Mouse (Mus musculus): ENCODE results near the gene Zbtb8a.

The Zbtb8a gene

GRCm38 (mm10) chr4:129336291-129336690, 41.6 kb downstream of the Zbtb8a start:
- in situ Hi-C loops (cut with MboI, MseI) = no loop called here

GRCm38 (mm10) chr4:129335216-129336074, 42.5 kb downstream of the Zbtb8a start, which contains the start of the genes Rbbp4 and Zbtb8os:
Gene Rbbp4, minus strand, starts transcription at chr4:129335370.
Gene Zbtb8os, plus strand, starts transcription at chr4:129335695.
- in situ Hi-C loops (cut with MboI, MseI) = no loop called here

GRCm38 (mm10) chr4:129334677-129335215, 43.2 kb downstream of the Zbtb8a start:
- in situ Hi-C loops (cut with MboI, MseI) = no loop called here

GRCm38 (mm10) chr4:129332846-129333245, 45.1 kb downstream of the Zbtb8a start:
- in situ Hi-C loops (cut with MboI, MseI) = no loop called here

- in situ Hi-C loops (cut with MboI, MseI) = no loop called here
Measured at GRCm38 (mm10) chr4:129326191-129326590, 51.7 kb downstream of the Zbtb8a start.

DNA sequence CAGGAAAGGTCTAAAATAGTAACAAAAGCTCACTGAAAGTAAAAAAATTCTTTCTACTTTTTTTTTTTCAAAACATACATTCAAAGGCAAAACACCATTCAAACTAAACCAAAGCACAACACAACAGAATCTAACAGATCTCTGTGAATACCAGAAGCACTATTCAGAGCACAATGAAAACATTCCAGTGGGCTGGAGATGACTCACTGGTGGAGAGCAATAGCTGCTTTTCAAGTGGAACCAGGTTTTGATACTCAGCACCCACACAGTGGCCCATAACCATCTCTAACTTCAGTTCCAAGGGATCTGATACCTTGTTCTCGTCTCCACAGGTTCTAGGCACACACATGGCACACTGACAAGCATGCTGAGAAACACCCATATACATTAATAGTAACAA, 53.2 kb downstream of the Zbtb8a start:
- in situ Hi-C loops (cut with MboI, MseI) = no loop called here

GRCm38 (mm10) chr4:129323491-129323890, 54.4 kb downstream of the Zbtb8a start:
- in situ Hi-C loops (cut with MboI, MseI) = no loop called here

- in situ Hi-C loops (cut with MboI, MseI) = no loop called here
Measured at GRCm38 (mm10) chr4:129322042-129322441, 55.9 kb downstream of the Zbtb8a start.

DNA sequence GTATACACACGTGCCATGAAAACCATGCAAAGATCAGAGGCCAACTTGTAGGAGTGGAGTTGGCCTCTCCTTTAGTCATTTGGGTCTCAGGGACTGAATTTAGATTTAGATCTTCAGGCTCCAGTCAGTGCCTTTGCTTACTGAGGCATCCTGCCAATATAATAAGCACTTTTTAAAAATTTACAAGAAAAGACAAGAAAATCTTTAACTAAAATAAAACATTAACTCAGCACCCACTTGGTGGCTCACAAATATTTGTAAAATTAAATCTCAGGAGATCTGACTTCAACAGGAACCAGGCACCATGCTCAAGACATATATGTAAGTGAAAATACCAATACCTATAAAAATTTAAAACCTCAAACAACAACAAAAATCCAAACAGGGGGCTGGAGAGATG, 57.0 kb downstream of the Zbtb8a start:
- in situ Hi-C loops (cut with MboI, MseI) = no loop called here

DNA sequence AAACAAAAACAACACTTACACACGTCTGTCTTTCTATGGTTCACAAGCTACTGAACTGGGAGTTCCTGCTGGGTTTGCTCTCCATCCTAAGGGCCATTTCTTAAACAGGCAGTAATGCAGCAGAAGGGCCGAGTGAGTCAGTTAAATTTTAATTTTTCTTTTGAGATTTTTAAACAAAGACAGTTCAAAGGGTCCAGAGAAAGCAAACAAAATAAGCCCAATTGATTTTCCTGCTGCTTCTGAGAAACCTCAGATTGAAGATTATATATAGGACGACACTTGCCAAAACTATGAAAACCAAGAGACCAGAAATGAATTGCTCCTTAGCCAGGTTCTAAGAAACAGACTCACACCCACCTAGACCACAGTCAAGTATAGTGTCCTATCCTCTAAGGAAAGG, 64.0 kb downstream of the Zbtb8a start:
- in situ Hi-C loops (cut with MboI, MseI) = no loop called here

DNA sequence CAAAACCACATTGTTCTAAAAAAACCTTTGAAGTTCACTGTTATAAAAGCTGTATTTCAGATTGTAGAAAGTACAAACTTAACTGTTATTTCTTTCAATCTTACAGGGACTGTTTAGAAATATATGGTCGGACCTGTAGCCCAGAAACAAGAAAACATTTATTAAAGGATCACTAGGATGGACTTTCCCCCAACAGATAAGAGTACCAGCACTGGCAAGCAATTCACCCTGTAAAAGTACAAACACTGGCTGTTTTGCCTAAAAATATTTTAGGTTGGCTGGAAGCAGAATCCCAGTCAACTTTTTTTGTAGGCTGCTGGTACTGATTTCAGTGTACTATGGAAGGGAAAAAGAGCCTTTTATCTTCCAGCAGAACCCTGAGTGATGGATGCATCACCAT, 70.0 kb downstream of the Zbtb8a start:
- in situ Hi-C loops (cut with MboI, MseI) = no loop called here

GRCm38 (mm10) chr4:129304306-129304705, 73.6 kb downstream of the Zbtb8a start:
- in situ Hi-C loops (cut with MboI, MseI) = no loop called here

DNA sequence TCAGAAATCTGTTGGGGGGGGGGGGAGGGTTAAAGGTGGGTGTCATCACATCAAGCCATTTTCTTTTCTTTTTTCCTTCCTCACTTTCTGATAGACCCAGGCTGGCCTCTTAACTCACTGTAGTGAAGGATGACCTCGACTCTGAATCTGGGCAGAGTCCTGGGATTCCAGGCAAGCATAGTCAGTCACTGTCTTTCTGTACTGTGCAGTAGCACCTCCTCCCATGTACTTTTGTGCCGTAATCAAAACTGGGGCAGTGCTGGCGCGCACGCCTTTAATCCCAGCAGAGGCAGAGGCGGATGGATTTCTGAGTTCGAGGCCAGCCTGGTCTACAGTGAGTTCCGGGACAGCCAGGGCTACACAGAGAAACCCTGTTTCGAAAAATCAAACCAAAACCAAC, 74.1 kb downstream of the Zbtb8a start:
- in situ Hi-C loops (cut with MboI, MseI) = no loop called here

All from regulatory T cell (primary cell).